Mouse (Mus musculus): ENCODE data around the gene Vrk2.
A peak's percentile ranks its signal among the peaks of the same experiment; 100 is the strongest.

- TF ChIP-seq CTCF (IDR thresholded peaks at IDR 0.05; ENCODE audit: borderline replicate concordance, extremely low read depth, insufficient read depth, insufficient read length), result peak; percentile 36; the same call in 1 of the 2 replicates
- peak; percentile 32; the same call in 1 of the 2 replicates for TF ChIP-seq POLR2A (IDR thresholded peaks at IDR 0.05; ENCODE audit: borderline replicate concordance, extremely low read depth, insufficient read depth, insufficient read length, poor library complexity, severe bottlenecking)
Measured at GRCm38 (mm10) chr11:26593061-26594059, at the start of gene Vrk2, which contains the start of gene Gm6899.
